Mouse (Mus musculus): ENCODE results near the gene Cabp1. TPM values are rescaled to one million over a fixed set of nuclear protein-coding genes. Genes with fewer than 3 reads are reported as not detected.

The Cabp1 gene
- polyA plus RNA-seq, 1 experiment from 2014 or later = 5.3 TPM

DNA sequence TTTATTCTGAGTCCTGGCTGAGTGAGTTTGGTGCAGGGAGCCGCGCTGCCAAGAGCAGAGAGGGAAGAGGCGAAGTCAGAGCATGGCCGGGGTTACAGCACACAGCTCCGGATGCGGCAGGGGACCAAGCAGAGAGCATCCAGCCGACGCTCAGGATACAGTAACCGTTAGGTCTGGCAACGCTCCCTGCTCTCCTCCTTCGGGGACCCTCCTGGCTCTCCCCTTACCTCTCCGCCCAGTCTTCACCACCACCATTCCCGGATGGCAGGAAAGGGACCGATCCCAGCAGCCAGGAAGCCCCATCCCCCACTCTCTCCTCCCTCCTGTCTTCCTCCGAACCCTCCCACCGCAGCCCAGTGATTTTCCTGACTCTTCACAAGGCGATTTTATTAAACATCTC is 20.7 kb upstream of the Cabp1 start:
- Histone ChIP-seq H3K4me3 (ENCODE audit: low read depth, low read length) (peak overlapping the region; percentile 35), H3K4me2 (ENCODE audit: low read length) (peak overlapping the region; percentile 54), H3K27ac (ENCODE audit: low read length) (no peak overlapping the region), H3K27me3 (ENCODE audit: control insufficient read depth, insufficient read depth, low read depth, low read length) (no peaks in the 10 kb centered on the region), H3K36me3 (ENCODE audit: control insufficient read depth, insufficient read depth, low read length) (no peaks in the 10 kb centered on the region), H3K9ac (ENCODE audit: low read depth, low read length) (peak overlapping the region; percentile 62), H3K9me3 (replicated peaks; ENCODE audit: control insufficient read depth, low read length, poor library complexity, severe bottlenecking) (no peaks in the 10 kb centered on the region), H3K4me1 (ENCODE audit: control insufficient read depth, insufficient read depth, low read length) (peaks cover 6% of the 10 kb centered on the region; the same call in 1 of the 2 replicates)
- peak; percentile 84 for ATAC-seq
- under 1% methylated on average over 15 of the region's 17 CpGs for WGBS

DNA sequence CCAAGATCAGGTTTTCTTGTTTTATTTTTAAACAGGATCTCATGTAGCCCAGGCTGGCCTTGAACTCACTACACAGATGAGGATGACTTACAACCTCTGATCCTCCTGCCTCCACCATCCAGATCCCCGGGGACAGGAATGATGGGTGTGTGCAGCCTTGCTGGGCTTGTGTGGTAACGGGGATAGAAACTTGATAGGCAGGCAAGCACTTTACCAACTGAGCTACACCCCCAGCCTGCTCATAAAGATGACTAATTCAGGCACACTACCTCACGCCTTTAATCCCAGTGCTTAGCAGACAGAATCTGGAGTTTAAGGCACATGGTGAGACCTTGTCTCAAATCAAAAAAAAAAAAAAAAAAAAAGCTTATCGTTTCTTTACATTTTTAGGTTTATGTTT is 18.7 kb upstream of the Cabp1 start:
- WGBS = 76% methylated on average over 4 of the region's 4 CpGs
- no peak overlapping the region for H3K4me2 ChIP-seq (ENCODE audit: low read length)
- H3K4me3 ChIP-seq (ENCODE audit: low read depth, low read length) = no peak overlapping the region
- no peak for ATAC-seq
- H3K27me3 ChIP-seq (ENCODE audit: control insufficient read depth, insufficient read depth, low read depth, low read length) = no peaks in the 10 kb centered on the region
- no peaks in the 10 kb centered on the region for H3K36me3 ChIP-seq (ENCODE audit: control insufficient read depth, insufficient read depth, low read length)
- no peak overlapping the region for H3K27ac ChIP-seq (ENCODE audit: low read length)
- H3K9me3 ChIP-seq (replicated peaks; ENCODE audit: control insufficient read depth, low read length, poor library complexity, severe bottlenecking) = no peaks in the 10 kb centered on the region
- H3K9ac ChIP-seq (ENCODE audit: low read depth, low read length) = no peak overlapping the region
- H3K4me1 ChIP-seq (ENCODE audit: control insufficient read depth, insufficient read depth, low read length) = peaks cover 9% of the 10 kb centered on the region

DNA sequence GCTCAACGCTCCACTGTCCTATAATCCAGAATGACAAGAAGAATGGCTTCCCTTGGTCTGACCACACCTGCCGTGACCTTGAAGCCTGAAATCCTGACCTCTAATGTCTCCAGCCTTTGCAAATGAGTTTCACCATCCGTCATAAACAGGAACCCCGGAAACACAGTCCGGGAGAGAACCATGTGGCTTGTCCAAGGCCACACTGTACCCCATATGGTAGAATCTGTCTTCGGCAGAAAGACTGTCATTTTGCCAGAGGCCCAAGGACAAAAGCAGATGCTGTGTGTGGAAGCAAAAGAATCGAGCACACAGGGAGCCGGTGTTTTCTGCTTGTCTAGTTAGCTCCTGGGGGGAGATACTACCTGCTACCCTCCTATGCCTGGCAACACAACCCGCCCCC is 18.3 kb upstream of the Cabp1 start:
- no peaks in the 10 kb centered on the region for H3K9me3 ChIP-seq (replicated peaks; ENCODE audit: control insufficient read depth, low read length, poor library complexity, severe bottlenecking)
- ATAC-seq = no peak
- no peak overlapping the region for H3K9ac ChIP-seq (ENCODE audit: low read depth, low read length)
- no peaks in the 10 kb centered on the region for H3K27me3 ChIP-seq (ENCODE audit: control insufficient read depth, insufficient read depth, low read depth, low read length)
- peaks cover 9% of the 10 kb centered on the region for H3K4me1 ChIP-seq (ENCODE audit: control insufficient read depth, insufficient read depth, low read length)
- WGBS = 77% methylated on average over 9 of the region's 9 CpGs
- no peak overlapping the region for H3K4me3 ChIP-seq (ENCODE audit: low read depth, low read length)
- no peak overlapping the region for H3K27ac ChIP-seq (ENCODE audit: low read length)
- no peaks in the 10 kb centered on the region for H3K36me3 ChIP-seq (ENCODE audit: control insufficient read depth, insufficient read depth, low read length)
- no peak overlapping the region for H3K4me2 ChIP-seq (ENCODE audit: low read length)

DNA sequence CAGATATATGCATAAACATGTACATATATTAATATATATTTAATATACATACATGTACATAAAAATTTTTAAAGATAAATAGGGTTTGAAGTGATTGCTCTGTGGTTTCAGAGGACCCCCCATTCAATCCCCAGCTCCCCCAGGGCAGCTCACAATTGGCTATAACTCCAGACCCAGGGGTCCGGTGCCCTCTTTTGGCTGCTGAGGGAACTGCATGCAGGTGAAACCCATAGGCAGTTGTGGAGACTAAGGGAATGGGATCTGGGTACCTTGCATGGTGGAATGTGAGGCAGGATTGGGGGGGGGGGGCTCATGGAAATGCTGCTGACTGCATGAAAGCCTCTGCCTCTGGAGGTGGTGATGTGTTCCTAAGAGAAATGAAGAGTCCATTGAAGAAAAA is 16.2 kb upstream of the Cabp1 start:
- H3K9ac ChIP-seq (ENCODE audit: low read depth, low read length) = no peak overlapping the region
- no peak for ATAC-seq
- no peaks in the 10 kb centered on the region for H3K9me3 ChIP-seq (replicated peaks; ENCODE audit: control insufficient read depth, low read length, poor library complexity, severe bottlenecking)
- H3K4me2 ChIP-seq (ENCODE audit: low read length) = no peak overlapping the region
- 0% methylated on average over 1 of the region's 1 CpGs for WGBS
- H3K27ac ChIP-seq (ENCODE audit: low read length) = no peak overlapping the region
- H3K4me3 ChIP-seq (ENCODE audit: low read depth, low read length) = no peak overlapping the region
- H3K4me1 ChIP-seq (ENCODE audit: control insufficient read depth, insufficient read depth, low read length) = peaks cover 4% of the 10 kb centered on the region; the same call in 1 of the 2 replicates
- no peaks in the 10 kb centered on the region for H3K36me3 ChIP-seq (ENCODE audit: control insufficient read depth, insufficient read depth, low read length)
- no peaks in the 10 kb centered on the region for H3K27me3 ChIP-seq (ENCODE audit: control insufficient read depth, insufficient read depth, low read depth, low read length)

DNA sequence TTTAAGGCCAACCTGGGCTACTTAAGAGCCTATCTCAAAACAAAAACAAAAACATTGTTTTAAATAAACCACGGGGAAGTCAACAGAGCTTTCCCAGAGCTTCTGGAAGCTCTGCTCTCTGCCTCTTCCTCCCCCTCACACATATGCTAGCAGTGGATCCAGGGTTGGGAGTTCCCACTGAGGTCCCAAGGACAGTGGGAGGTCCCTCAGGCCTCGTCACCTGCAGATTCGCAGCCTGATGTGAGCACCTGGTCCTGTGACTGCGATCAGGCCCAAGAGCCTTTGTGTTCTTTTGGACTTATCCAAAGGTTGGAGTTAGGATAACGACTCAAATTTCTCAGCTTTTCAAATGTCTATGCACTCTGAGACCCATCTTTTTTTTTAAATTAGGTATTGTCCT is 14.4 kb upstream of the Cabp1 start:
- 73% methylated on average over 5 of the region's 5 CpGs for WGBS

DNA sequence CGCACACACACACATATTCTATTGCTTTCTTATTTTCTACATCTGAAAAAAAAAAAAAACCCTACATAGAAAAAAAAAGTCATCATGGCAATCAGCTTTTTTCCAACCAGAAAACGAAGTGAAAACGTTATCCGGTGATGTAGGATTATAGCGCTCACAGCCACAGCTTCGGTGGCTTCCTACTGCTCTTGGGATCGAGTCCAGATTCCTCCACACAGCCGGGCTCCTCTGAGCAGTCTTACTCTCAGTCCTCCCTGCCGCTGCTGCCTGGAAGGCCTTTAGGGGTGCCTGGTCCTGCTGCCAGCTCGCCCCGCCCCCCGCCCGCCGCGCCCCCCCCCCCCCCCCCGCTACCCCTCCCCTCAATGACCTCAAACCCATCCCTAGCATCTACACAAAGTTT is 13.7 kb upstream of the Cabp1 start:
- H3K4me3 ChIP-seq (ENCODE audit: low read depth, low read length) = no peak overlapping the region

More for the DNA sequence above, 14.4 kb upstream of the Cabp1 start:
- no peak overlapping the region for H3K9ac ChIP-seq (ENCODE audit: low read depth, low read length)
- H3K27ac ChIP-seq (ENCODE audit: low read length) = no peak overlapping the region
- H3K27me3 ChIP-seq (ENCODE audit: control insufficient read depth, insufficient read depth, low read depth, low read length) = no peaks in the 10 kb centered on the region
- peaks cover 11% of the 10 kb centered on the region for H3K4me1 ChIP-seq (ENCODE audit: control insufficient read depth, insufficient read depth, low read length)
- ATAC-seq = no peak
- H3K36me3 ChIP-seq (ENCODE audit: control insufficient read depth, insufficient read depth, low read length) = no peaks in the 10 kb centered on the region
- no peak overlapping the region for H3K4me3 ChIP-seq (ENCODE audit: low read depth, low read length)
- no peak overlapping the region for H3K4me2 ChIP-seq (ENCODE audit: low read length)
- no peaks in the 10 kb centered on the region for H3K9me3 ChIP-seq (replicated peaks; ENCODE audit: control insufficient read depth, low read length, poor library complexity, severe bottlenecking)

DNA sequence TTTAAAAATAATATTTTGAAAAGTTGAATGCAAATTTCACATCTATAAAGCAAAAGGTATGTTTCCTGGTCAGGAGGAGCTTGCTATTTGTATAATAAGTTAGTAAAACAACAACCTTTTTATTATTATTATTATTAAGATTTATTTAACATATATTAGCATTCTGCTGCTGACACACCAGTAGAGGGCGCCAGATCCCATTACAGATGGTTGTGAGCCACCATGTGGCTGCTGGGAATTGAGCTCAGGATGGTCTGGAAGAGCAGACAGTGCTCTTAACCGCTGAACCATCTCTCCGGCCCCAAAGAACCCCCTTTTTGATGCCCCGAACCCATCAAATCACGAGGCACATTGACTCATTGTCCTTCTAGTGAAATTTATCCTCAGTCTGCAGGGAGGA is 13.1 kb upstream of the Cabp1 start:
- 61% methylated on average over 5 of the region's 5 CpGs for WGBS
- Histone ChIP-seq H3K4me1 (ENCODE audit: control insufficient read depth, insufficient read depth, low read length) (peaks cover 11% of the 10 kb centered on the region), H3K4me2 (ENCODE audit: low read length) (no peak overlapping the region), H3K4me3 (ENCODE audit: low read depth, low read length) (no peak overlapping the region), H3K9ac (ENCODE audit: low read depth, low read length) (no peak overlapping the region), H3K9me3 (replicated peaks; ENCODE audit: control insufficient read depth, low read length, poor library complexity, severe bottlenecking) (no peaks in the 10 kb centered on the region), H3K27me3 (ENCODE audit: control insufficient read depth, insufficient read depth, low read depth, low read length) (no peaks in the 10 kb centered on the region), H3K27ac (ENCODE audit: low read length) (no peak overlapping the region), H3K36me3 (ENCODE audit: control insufficient read depth, insufficient read depth, low read length) (no peaks in the 10 kb centered on the region)
- no peak for ATAC-seq

More for the DNA sequence above, 13.7 kb upstream of the Cabp1 start:
- no peaks in the 10 kb centered on the region for H3K36me3 ChIP-seq (ENCODE audit: control insufficient read depth, insufficient read depth, low read length)
- 11% methylated on average over 9 of the region's 16 CpGs for WGBS
- no peaks in the 10 kb centered on the region for H3K27me3 ChIP-seq (ENCODE audit: control insufficient read depth, insufficient read depth, low read depth, low read length)
- H3K27ac ChIP-seq (ENCODE audit: low read length) = no peak overlapping the region
- no peak overlapping the region for H3K9ac ChIP-seq (ENCODE audit: low read depth, low read length)
- ATAC-seq = no peak
- no peaks in the 10 kb centered on the region for H3K9me3 ChIP-seq (replicated peaks; ENCODE audit: control insufficient read depth, low read length, poor library complexity, severe bottlenecking)
- H3K4me2 ChIP-seq (ENCODE audit: low read length) = no peak overlapping the region
- peaks cover 11% of the 10 kb centered on the region for H3K4me1 ChIP-seq (ENCODE audit: control insufficient read depth, insufficient read depth, low read length)

DNA sequence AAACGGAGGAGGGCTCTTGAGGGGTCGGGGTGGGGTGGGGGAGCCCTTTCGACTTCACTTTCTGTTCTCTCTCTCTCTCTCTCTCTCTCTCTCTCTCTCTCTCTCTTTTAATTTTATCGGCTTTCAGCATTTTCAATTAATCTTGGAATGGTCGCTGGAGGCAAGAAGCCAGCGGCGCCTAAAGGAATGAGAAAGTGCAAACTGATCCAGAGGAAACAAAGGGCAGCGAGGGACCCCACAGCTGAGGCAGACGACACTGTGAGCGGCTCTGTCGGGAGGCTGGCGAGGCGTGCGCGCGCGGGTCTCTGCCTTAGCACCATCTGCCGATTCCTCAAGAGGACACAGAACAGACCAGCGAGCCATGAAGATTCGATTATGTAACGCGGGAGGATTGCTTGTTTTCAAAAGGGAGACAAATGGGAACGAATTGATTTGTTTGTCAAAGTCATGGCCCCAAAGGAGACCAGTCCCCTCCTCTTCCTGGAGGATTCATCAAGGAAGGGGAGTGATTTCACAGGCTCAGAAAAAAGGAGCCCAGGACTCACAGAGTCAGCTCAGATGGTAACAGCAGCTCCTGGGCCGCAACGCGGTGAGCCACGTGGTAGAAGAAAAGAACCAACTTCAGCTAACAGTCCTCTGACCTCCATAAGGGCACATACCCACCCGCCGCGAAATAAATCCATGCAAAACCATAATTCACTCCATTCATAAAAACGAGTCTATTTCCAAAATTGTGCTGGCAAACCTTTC is 10.6 kb upstream of the Cabp1 start:
- peak overlapping the region; percentile 60 for H3K4me2 ChIP-seq (ENCODE audit: low read length)
- ATAC-seq = peak; percentile 89
- H3K9me3 ChIP-seq (replicated peaks; ENCODE audit: control insufficient read depth, low read length, poor library complexity, severe bottlenecking) = no peaks in the 10 kb centered on the region
- H3K36me3 ChIP-seq (ENCODE audit: control insufficient read depth, insufficient read depth, low read length) = no peaks in the 10 kb centered on the region
- 2% methylated on average over 31 of the region's 31 CpGs for WGBS
- peak overlapping the region; percentile 47; the same call in 1 of the 2 replicates for H3K27ac ChIP-seq (ENCODE audit: low read length)
- peak overlapping the region; percentile 55; the same call in 1 of the 2 replicates for H3K9ac ChIP-seq (ENCODE audit: low read depth, low read length)
- peaks cover 11% of the 10 kb centered on the region for H3K4me1 ChIP-seq (ENCODE audit: control insufficient read depth, insufficient read depth, low read length)
- peak overlapping the region; percentile 26 for H3K4me3 ChIP-seq (ENCODE audit: low read depth, low read length)
- no peaks in the 10 kb centered on the region for H3K27me3 ChIP-seq (ENCODE audit: control insufficient read depth, insufficient read depth, low read depth, low read length)

DNA sequence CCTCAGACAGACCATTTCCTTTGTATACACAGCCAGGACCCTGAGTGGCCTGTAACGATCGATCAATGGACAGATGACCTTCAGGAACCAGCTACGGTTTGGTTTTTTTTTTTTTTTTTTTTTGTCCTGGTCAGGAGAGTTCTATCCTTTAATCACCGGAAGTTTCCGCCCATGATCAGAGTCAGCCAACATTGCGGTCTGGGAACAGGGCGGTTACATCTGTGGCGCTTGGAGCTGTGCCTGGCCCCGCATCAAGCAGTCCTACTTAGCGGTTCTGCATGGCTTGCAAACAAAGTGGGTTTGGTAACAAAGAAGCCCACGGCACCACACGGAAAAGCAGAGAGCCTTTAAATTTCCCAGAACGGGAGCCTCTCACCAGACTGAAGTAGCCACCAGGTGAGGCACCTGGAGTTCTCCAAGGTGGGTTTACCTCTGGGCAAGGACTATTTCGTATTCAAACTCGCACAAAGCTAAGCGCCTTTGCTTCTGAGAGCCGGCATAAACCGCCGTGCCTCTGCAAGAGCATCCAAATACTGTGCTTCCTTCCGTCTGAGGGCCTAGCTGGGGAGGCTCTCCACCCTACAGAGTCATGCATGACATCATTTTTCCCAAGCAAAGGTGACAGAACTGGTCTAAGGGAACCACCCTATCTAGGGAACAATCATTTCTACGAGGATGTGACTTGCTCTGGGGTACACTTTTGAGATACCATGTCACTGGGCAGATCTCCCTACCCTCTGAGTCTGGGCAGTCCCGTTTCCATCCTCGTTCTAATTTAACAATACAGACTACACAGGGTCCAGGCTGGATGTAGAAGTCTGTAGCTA is 9.8 kb upstream of the Cabp1 start:
- no peaks in the 10 kb centered on the region for H3K27me3 ChIP-seq (ENCODE audit: control insufficient read depth, insufficient read depth, low read depth, low read length)
- peak overlapping the region; percentile 55; the same call in 1 of the 2 replicates for H3K9ac ChIP-seq (ENCODE audit: low read depth, low read length)
- H3K4me3 ChIP-seq (ENCODE audit: low read depth, low read length) = peak overlapping the region; percentile 26
- 9% methylated on average over 23 of the region's 23 CpGs for WGBS
- H3K4me1 ChIP-seq (ENCODE audit: control insufficient read depth, insufficient read depth, low read length) = peaks cover 11% of the 10 kb centered on the region
- 0 out of 2 replicates have a peak, but pooled peaks have one; percentile 62 for ATAC-seq
- H3K36me3 ChIP-seq (ENCODE audit: control insufficient read depth, insufficient read depth, low read length) = no peaks in the 10 kb centered on the region
- H3K27ac ChIP-seq (ENCODE audit: low read length) = peak overlapping the region; percentile 1; the same call in 1 of the 2 replicates
- peak overlapping the region; percentile 60 for H3K4me2 ChIP-seq (ENCODE audit: low read length)
- H3K9me3 ChIP-seq (replicated peaks; ENCODE audit: control insufficient read depth, low read length, poor library complexity, severe bottlenecking) = no peaks in the 10 kb centered on the region

All from midbrain, embryonic 16.5 days (tissue).